Mouse (Mus musculus) CH12.LX (cell line): ENCODE results near the gene Cd34. TPM values are rescaled to one million over a fixed set of nuclear protein-coding genes. Genes with fewer than 3 reads are reported as not detected.

ENCODE experiments used
- DNase-seq: peaks from one replicate; pipeline ENCODE4 v3.0.0-alpha.2; 2013; ENCODE audit errors: extremely low read depth
- H3K27ac ChIP-seq: 2 replicates; pipeline ENCODE4 v1.5.1; 2012; ENCODE audit warnings: low read depth, mild to moderate bottlenecking, control low read depth, moderate library complexity; ENCODE audit not compliant: insufficient read depth
- H3K27me3 ChIP-seq: replicated peaks from 2 replicates; pipeline ENCODE3; 2012; ENCODE audit warnings: inconsistent platforms
- H3K36me3 ChIP-seq, 2 experiments: replicated peaks in 1 of 2; 2 replicates each; pipeline versions ENCODE3 to v1.6.1; 2012; ENCODE audit warnings: inconsistent platforms in 1 of 2, low read length in 1 of 2, mild to moderate bottlenecking in 1 of 2, mixed read lengths in 1 of 2, moderate library complexity in 1 of 2; ENCODE audit not compliant: control insufficient read depth in 1 of 2, insufficient read depth in 1 of 2
- H3K4me1 ChIP-seq, 2 experiments: 2 replicates each; pipeline ENCODE4 v1.6.1; 2012; ENCODE audit warnings: inconsistent platforms in 1 of 2, moderate library complexity in 1 of 2; ENCODE audit not compliant: insufficient read depth in 2 of 2, control insufficient read depth in 1 of 2
- H3K4me2 ChIP-seq: 2 replicates; pipeline ENCODE4 v1.6.1; 2012; ENCODE audit warnings: low read depth, mild to moderate bottlenecking, control low read depth; ENCODE audit not compliant: poor library complexity, insufficient read depth, severe bottlenecking
- H3K4me3 ChIP-seq, 3 experiments: fragments of 150-350 bp in 1 of 3; sonication (generic) in 1 of 3; replicated peaks in 1 of 3; 2 replicates each; pipeline versions ENCODE3 to v1.5.1; 2011 to 2012; ENCODE audit warnings: low read depth in 2 of 3, low read length in 2 of 3, mild to moderate bottlenecking in 2 of 3, moderate library complexity in 2 of 3, control low read depth in 1 of 3, improper control_type of control experiment in 1 of 3, inconsistent platforms in 1 of 3, mixed read lengths in 1 of 3; ENCODE audit not compliant: poor library complexity in 1 of 3
- H3K79me2 ChIP-seq: replicated peaks from 2 replicates; pipeline ENCODE4 v1.6.1; 2012; ENCODE audit warnings: mild to moderate bottlenecking, moderate library complexity; ENCODE audit not compliant: control insufficient read depth, poor library complexity, insufficient read depth, severe bottlenecking; ENCODE audit errors: extremely low read depth
- H3K9ac ChIP-seq: 2 replicates; pipeline ENCODE4 v1.6.1; 2012; ENCODE audit warnings: low read depth, mild to moderate bottlenecking, control low read depth, moderate library complexity; ENCODE audit not compliant: insufficient read depth
- H3K9me3 ChIP-seq: replicated peaks from 2 replicates; pipeline ENCODE3; 2012; ENCODE audit warnings: low read length, inconsistent platforms, mixed read lengths
- BHLHE40 ChIP-seq: IDR thresholded peaks from 2 replicates; pipeline ENCODE4 v1.6.1; 2011; ENCODE audit warnings: mild to moderate bottlenecking, low read depth, low read length, improper control_type of control experiment
- CTCF ChIP-seq, 2 experiments: IDR thresholded peaks in 1 of 2; conservative IDR thresholded peaks in 1 of 2; 2 replicates each; pipeline ENCODE4 v1.5.1; 2011 to 2012; ENCODE audit warnings: low read depth in 2 of 2, low read length in 2 of 2, improper control_type of control experiment in 1 of 2, inconsistent platforms in 1 of 2, mild to moderate bottlenecking in 1 of 2, moderate library complexity in 1 of 2
- E2F4 ChIP-seq: IDR thresholded peaks from 2 replicates; pipeline ENCODE4 v1.6.1; 2011; ENCODE audit warnings: low read depth, low read length, improper control_type of control experiment; ENCODE audit not compliant: insufficient replicate concordance
- ELF1 ChIP-seq: IDR thresholded peaks from 2 replicates; pipeline ENCODE4 v1.6.1; 2014; ENCODE audit warnings: low read depth, mild to moderate bottlenecking, inconsistent platforms, low read length, improper control_type of control experiment
- EP300 ChIP-seq: IDR thresholded peaks from 2 replicates; pipeline ENCODE4 v1.6.1; 2011; ENCODE audit warnings: low read length, improper control_type of control experiment
- ETS1 ChIP-seq: conservative IDR thresholded peaks from 2 replicates; pipeline ENCODE4 v1.6.1; 2012; ENCODE audit warnings: low read depth, mild to moderate bottlenecking, inconsistent platforms, low read length, improper control_type of control experiment, moderate library complexity
- GABPA ChIP-seq: IDR thresholded peaks from 2 replicates; pipeline ENCODE4 v1.6.1; 2012; ENCODE audit warnings: low read depth, low read length, improper control_type of control experiment, inconsistent platforms; ENCODE audit not compliant: insufficient replicate concordance
- HCFC1 ChIP-seq: IDR thresholded peaks from 2 replicates; pipeline ENCODE4 v1.6.1; 2012; ENCODE audit warnings: low read depth, mild to moderate bottlenecking, inconsistent platforms, low read length, improper control_type of control experiment
- IRF4 ChIP-seq: IDR thresholded peaks from 2 replicates; pipeline ENCODE4 v1.6.1; 2014; ENCODE audit warnings: low read depth, mild to moderate bottlenecking, inconsistent platforms, low read length, improper control_type of control experiment
- JUN ChIP-seq: IDR thresholded peaks from 2 replicates; pipeline ENCODE4 v1.6.1; 2011; ENCODE audit warnings: low read depth, mild to moderate bottlenecking, low read length, improper control_type of control experiment, moderate library complexity; ENCODE audit not compliant: insufficient read depth
- JUND ChIP-seq: conservative IDR thresholded peaks from 2 replicates; pipeline ENCODE4 v1.6.1; 2011; ENCODE audit warnings: low read depth, low read length, improper control_type of control experiment
- KAT2A ChIP-seq: IDR thresholded peaks from 2 replicates; pipeline ENCODE4 v1.6.1; 2012; ENCODE audit warnings: low read length, improper control_type of control experiment, inconsistent platforms; ENCODE audit not compliant: insufficient replicate concordance
- MAFK ChIP-seq: IDR thresholded peaks from 2 replicates; pipeline ENCODE4 v1.6.1; 2011; ENCODE audit warnings: low read length, improper control_type of control experiment; ENCODE audit not compliant: insufficient replicate concordance
- MAZ ChIP-seq: IDR thresholded peaks from 2 replicates; pipeline ENCODE4 v1.6.1; 2012; ENCODE audit warnings: low read depth, mild to moderate bottlenecking, inconsistent platforms, low read length, improper control_type of control experiment, moderate library complexity
- MEF2A ChIP-seq: IDR thresholded peaks from 2 replicates; pipeline ENCODE4 v1.6.1; 2014; ENCODE audit warnings: low read depth, mild to moderate bottlenecking, inconsistent platforms, low read length, improper control_type of control experiment, borderline replicate concordance
- MXI1 ChIP-seq: IDR thresholded peaks from 2 replicates; pipeline ENCODE4 v1.6.1; 2011; ENCODE audit warnings: mild to moderate bottlenecking, low read depth, low read length, improper control_type of control experiment
- MYC ChIP-seq: IDR thresholded peaks from 2 replicates; pipeline ENCODE4 v1.6.1; 2011; ENCODE audit warnings: low read depth, mild to moderate bottlenecking, improper control_type of control experiment, low read length
- NELFE ChIP-seq: IDR thresholded peaks from 2 replicates; pipeline ENCODE4 v1.6.1; 2011; ENCODE audit warnings: low read depth, low read length, improper control_type of control experiment
- NRF1 ChIP-seq: IDR thresholded peaks from 2 replicates; pipeline ENCODE4 v1.6.1; 2014; ENCODE audit warnings: low read depth, mild to moderate bottlenecking, inconsistent platforms, low read length, improper control_type of control experiment, moderate library complexity
- SIN3A ChIP-seq: IDR thresholded peaks from 2 replicates; pipeline ENCODE4 v1.6.1; 2012; ENCODE audit warnings: low read length, improper control_type of control experiment, inconsistent platforms
- SMC3 ChIP-seq: IDR thresholded peaks from 2 replicates; pipeline ENCODE4 v1.6.1; 2011; ENCODE audit warnings: low read depth, low read length, improper control_type of control experiment
- TBP ChIP-seq: conservative IDR thresholded peaks from 2 replicates; pipeline ENCODE4 v1.6.1; 2011; ENCODE audit warnings: low read depth, low read length, improper control_type of control experiment
- TCF12 ChIP-seq: IDR thresholded peaks from 2 replicates; pipeline ENCODE4 v1.6.1; 2014; ENCODE audit warnings: low read depth, mild to moderate bottlenecking, inconsistent platforms, low read length, improper control_type of control experiment
- USF1 ChIP-seq: IDR thresholded peaks from 2 replicates; pipeline ENCODE4 v1.6.1; 2014; ENCODE audit warnings: low read depth, mild to moderate bottlenecking, inconsistent platforms, low read length, improper control_type of control experiment
- USF2 ChIP-seq: conservative IDR thresholded peaks from 2 replicates; pipeline ENCODE4 v1.6.1; 2011; ENCODE audit warnings: low read depth, low read length, improper control_type of control experiment
- ZC3H11A ChIP-seq: IDR thresholded peaks from 2 replicates; pipeline ENCODE4 v1.6.1; 2012; ENCODE audit warnings: low read depth, mild to moderate bottlenecking, inconsistent platforms, low read length, improper control_type of control experiment
- ZKSCAN1 ChIP-seq: IDR thresholded peaks from 2 replicates; pipeline ENCODE4 v1.6.1; 2012; ENCODE audit warnings: low read depth, inconsistent platforms, low read length, improper control_type of control experiment, borderline replicate concordance
- ZMIZ1 ChIP-seq: IDR thresholded peaks from 2 replicates; pipeline ENCODE4 v1.6.1; 2012; ENCODE audit warnings: low read depth, mild to moderate bottlenecking, inconsistent platforms, low read length, improper control_type of control experiment
- ZNF384 ChIP-seq: IDR thresholded peaks from 2 replicates; pipeline ENCODE4 v1.6.1; 2012; ENCODE audit warnings: low read depth, low read length, improper control_type of control experiment, inconsistent platforms
- dilution Hi-C: fragments of 300-500 bp; cut with MboI; formaldehyde crosslinking; loops from 2 replicates; pipeline ENCODE4 v1.14.3; 2020; ENCODE audit warnings: low sequenced_read_pairs; ENCODE audit not compliant: extremely low pct_unique_long_range_greater_than_20kb, extremely low pct_ligation_motif_present
- in situ Hi-C: fragments of 300-500 bp; cut with MboI; formaldehyde crosslinking; loops from 3 replicates; pipeline ENCODE4 v1.14.3; 2019; ENCODE audit warnings: low sequenced_read_pairs, low pct_ligation_motif_present, low pct_unique_long_range_greater_than_20kb, mixed read lengths
- polyA plus RNA-seq: library from polyadenylated mRNA; unstranded; fragments of >175 nt; gene quantifications from 2 replicates; pipeline ENCODE4 v1.2.1, GENCODE M21; 2012; ENCODE audit warnings: low read depth; ENCODE audit not compliant: insufficient read length
- total RNA-seq, 2 experiments: library from RNA; depleted of rRNA; stranded (reverse); fragments of 300-350 nt in 1 of 2; fragments of >200 nt in 1 of 2; gene quantifications; 2 replicates each; pipeline ENCODE4 v1.2.3; 2012 to 2014

The Cd34 gene
- total and polyA plus RNA-seq, 3 experiments, result not detected

DNA sequence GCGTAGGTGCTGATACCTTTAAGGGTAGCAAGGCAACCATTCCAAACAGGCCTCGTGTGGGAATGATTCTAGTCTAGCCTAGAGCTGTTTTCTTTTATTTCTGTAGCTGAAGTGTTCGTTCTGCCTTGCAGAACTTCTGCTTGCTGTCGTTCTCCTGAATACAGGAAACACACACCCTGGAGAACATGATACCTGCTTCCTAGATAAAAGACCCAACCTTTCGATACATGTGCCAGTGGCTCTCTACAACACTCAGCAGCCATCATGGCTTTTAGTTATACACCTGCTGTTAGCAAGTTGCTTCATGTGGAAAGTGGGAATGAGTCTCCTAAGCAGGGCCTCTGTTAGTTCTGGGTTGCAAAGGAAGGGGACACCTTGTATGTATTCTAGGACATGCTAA is 55.6 kb downstream of the Cd34 start:
- Histone ChIP-seq H3K79me2 (no peaks in the 10 kb centered on the region; the same call in 1 of the 2 replicates), H3K4me2 (no peak overlapping the region), H3K27me3 (no peaks in the 10 kb centered on the region), H3K9me3 (no peaks in the 10 kb centered on the region), H3K36me3 (no peaks in the 10 kb centered on the region), H3K9ac (no peak overlapping the region), H3K4me3 (no peak overlapping the region), H3K4me1 (peaks cover 14 to 34% of the 10 kb centered on the region in 2 experiments; a peak in 3 of 4 replicates), H3K27ac (no peak overlapping the region; the same call in 1 of the 2 replicates)
- dilution Hi-C loops (no loop called here), in situ Hi-C loops (no loop called here)
- no peak for TF ChIP-seq ZNF384
- no peak for TF ChIP-seq HCFC1
- no peak for TF ChIP-seq NELFE
- TF ChIP-seq JUN, result no peak
- no peak for TF ChIP-seq SIN3A
- no peak for TF ChIP-seq MAZ
- TF ChIP-seq MYC, result no peak
- TF ChIP-seq ZMIZ1, result no peak
- no peak for TF ChIP-seq TBP
- TF ChIP-seq ETS1, result no peak
- no peak for TF ChIP-seq GABPA
- no peak for TF ChIP-seq JUND
- TF ChIP-seq ELF1, result no peak
- no peak for TF ChIP-seq EP300
- TF ChIP-seq USF2, result no peak
- TF ChIP-seq CTCF (conservative IDR thresholded peaks at IDR 0.05 in 1 of 2, IDR thresholded peaks at IDR 0.05 in 1 of 2; ENCODE audit: low read depth in 2 of 2, low read length in 2 of 2), result no peak
- TF ChIP-seq ZKSCAN1, result no peak
- TF ChIP-seq KAT2A, result no peak
- no peak for TF ChIP-seq MAFK
- TF ChIP-seq MXI1, result no peak
- DNase-seq, result no peak

GRCm38 (mm10) chr1:194995196-194995595 is 56.6 kb downstream of the Cd34 start:
- Histone ChIP-seq H3K36me3 (no peaks in the 10 kb centered on the region), H3K27ac (peak overlapping the region; percentile 59; the same call in 1 of the 2 replicates), H3K27me3 (no peaks in the 10 kb centered on the region), H3K9me3 (no peaks in the 10 kb centered on the region), H3K4me3 (no peak overlapping the region), H3K4me1 (peaks cover 14 to 34% of the 10 kb centered on the region in 2 experiments; a peak in 3 of 4 replicates), H3K9ac (peak overlapping the region; percentile 24; the same call in 1 of the 2 replicates), H3K79me2 (no peaks in the 10 kb centered on the region; the same call in 1 of the 2 replicates), H3K4me2 (peak overlapping the region; percentile 27; the same call in 1 of the 2 replicates)
- TF ChIP-seq MEF2A (peak; percentile 86; the same call in 1 of the 2 replicates), EP300 (peak; percentile 36; the same call in 1 of the 2 replicates), NRF1 (0 out of 2 replicates have a peak, but pooled peaks have one; percentile 8), TBP (no peak), USF1 (no peak), IRF4 (peak; percentile 24; the same call in 1 of the 2 replicates), ETS1 (peak; percentile 77), MYC (no peak), MAFK (no peak), TCF12 (peak; percentile 22; the same call in 1 of the 2 replicates), E2F4 (0 out of 2 replicates have a peak, but pooled peaks have one; percentile 10), SMC3 (no peak), HCFC1 (peak; percentile 65), ELF1 (peak; percentile 83), BHLHE40 (peak; percentile 76), JUN (peak; percentile 88), JUND (peak; percentile 77), ZC3H11A (no peak)
- DNase-seq, result peak; percentile 70
- dilution Hi-C loops, result no loop called here
- in situ Hi-C loops, result no loop called here
